Mouse (Mus musculus) brain, embryonic 18.5 days (tissue): Measurements from ENCODE around the gene Cutal.

Source experiments
- DNase-seq: peaks from one replicate; pipeline ENCODE4 v3.0.0-alpha.2; 2012; ENCODE audit warnings: low read depth, low spot score

Cutal gene

GRCm38 (mm10) chr2:34883190-34883589, 9.0 kb downstream of the Cutal start:
- DNase-seq = no peak

- DNase-seq = no peak
Measured at GRCm38 (mm10) chr2:34884186-34884585, 10.0 kb downstream of the Cutal start.

GRCm38 (mm10) chr2:34893950-34894349, 19.8 kb downstream of the Cutal start:
- no peak for DNase-seq

DNA sequence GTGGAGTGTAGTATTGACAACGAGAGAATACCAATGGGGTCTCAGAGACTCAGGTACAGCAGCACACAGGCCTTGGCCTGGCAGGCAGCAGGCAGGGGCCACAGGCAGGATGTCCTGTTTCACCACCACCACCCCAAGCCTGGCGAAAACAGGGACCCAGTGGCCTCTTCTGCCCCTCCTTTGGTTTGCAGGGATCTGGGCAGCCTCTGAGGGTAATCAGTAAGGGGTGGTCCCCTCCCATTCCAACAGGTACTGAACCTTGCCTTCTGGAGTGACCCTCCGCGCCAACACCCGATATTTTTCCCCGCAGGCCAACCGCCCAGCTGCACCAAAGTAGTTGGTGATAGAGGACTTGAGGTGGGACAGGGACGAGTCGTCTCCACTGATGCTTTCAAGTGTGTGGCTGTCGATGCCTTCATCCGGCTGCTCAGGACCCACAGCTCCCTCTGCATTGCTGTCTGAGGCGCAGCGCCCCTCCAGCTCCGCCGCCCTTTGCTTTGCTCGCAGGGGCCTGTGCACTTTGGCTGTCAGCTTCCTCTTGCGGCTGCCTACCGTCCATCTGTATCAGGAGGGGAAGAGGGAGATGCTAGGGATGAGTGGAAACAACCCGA, 21.4 kb downstream of the Cutal start:
- no peak for DNase-seq

- no peak for DNase-seq
Measured at GRCm38 (mm10) chr2:34896821-34897460, 22.7 kb downstream of the Cutal start.

DNA sequence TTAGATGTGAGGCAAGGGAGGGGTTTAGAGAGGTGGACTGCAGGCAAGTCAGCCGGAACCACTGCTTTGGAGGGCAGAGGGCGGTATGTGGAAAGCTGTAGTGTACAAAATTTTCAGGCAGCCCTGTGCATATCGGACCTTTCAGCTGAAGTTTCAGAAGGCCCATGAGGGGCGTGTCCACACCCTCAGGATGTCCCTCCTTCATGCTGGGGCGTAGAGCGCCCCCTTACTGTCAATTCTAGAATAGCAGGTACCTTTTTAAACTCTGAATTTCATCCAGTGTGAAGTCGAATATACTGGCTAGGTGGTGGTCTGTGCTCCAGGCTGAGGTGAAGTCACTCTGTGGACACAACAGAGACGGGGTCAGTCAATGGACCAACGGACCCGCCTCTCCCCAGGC, 23.6 kb downstream of the Cutal start:
- DNase-seq = no peak

DNA sequence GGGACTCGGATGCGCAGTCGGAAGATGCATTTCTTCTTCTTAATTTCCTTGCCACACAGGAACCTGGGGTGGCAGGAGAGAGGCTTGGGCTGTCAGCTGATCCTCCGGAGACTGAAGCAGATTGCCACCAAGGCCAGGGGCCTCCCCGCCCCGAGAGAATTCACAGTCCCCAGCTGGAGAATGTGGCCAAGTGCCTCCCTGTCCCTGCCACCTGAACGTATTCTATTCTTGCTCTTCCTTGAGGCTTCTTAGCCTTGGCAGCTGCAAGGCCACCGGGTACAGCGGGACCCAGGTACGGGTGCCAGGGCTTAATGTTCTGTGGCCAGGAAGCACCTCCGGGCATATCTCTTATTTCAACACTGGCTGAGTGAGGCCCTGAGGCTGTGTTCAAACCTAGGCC, 25.5 kb downstream of the Cutal start:
- DNase-seq = no peak

DNA sequence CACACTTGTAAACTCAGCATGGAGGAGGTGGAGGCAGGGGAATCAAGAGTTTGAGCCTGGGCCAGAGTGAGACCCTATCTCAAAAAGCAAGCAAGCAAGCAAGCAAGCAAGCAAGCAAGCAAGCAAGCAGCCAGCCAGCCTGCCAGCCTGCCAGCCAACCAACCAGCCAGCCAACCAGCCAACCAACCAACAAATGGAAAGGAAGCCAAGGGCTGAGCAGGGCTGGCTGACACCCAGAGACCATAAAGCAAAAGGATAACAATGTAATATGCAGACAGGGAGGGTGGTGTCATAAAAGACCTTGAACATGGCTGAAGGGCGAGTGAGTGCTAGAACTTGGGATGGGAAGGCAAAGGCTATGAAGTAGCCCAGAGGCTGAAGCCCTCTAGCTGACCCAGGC, 26.2 kb downstream of the Cutal start:
- DNase-seq = no peak

- no peak for DNase-seq
Measured at GRCm38 (mm10) chr2:34901726-34902125, 27.5 kb downstream of the Cutal start.

DNA sequence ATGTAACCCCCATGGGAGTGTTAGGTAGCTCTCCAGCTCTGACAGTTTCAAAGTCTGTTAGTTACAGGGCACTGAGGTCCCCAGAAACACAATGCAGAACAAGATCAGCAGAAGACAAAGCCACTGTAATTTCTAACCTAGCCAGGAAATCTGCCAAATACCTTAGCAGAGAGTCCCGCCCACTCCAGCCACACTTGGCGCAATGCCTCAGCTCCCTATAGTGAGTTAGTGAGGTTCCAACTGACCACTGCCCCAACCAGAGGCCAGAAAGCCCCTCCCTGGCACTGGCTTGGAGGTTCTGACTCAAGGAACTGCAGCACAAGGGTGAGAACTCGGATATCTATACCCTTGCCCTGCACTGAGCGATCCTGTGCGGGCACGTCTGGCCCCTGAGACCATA, 28.5 kb downstream of the Cutal start:
- DNase-seq = no peak

GRCm38 (mm10) chr2:34903191-34903590, 29.0 kb downstream of the Cutal start:
- DNase-seq = no peak

DNA sequence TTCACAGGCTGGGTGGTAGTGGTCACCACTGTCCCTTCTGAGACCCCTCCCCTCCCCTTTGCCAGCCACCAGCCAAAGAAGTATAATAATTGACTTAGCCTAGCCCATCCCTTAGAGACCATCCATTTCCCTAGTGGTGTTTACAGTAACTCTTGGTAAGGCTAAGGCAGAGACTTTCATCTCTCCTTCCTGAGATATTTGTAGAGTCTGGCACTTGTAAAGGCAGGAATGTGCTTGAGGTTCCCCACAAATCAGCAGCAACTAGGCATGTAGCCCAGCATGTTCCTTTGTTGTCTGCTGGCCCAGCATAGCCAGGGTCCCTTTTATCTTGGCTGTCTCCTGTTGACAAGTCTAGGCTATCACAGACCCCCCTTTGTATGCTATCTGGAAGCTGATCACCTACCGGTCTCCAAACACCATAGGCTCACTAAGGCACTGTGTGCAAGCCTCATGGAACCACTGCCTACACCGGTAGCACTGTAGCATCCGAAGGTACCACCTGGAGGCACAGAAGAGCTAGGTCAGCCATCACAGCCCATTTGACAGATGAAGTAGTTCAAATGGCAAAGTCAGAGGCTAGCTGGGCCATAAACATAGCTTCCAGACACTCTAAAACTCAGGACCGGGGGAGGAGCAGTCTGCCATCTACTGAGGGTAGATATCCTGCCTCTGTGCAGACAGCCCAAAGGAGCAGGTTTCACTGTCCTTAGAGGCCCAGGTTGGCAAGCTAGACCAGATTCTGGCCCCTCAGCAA, 29.6 kb downstream of the Cutal start:
- DNase-seq = no peak

DNA sequence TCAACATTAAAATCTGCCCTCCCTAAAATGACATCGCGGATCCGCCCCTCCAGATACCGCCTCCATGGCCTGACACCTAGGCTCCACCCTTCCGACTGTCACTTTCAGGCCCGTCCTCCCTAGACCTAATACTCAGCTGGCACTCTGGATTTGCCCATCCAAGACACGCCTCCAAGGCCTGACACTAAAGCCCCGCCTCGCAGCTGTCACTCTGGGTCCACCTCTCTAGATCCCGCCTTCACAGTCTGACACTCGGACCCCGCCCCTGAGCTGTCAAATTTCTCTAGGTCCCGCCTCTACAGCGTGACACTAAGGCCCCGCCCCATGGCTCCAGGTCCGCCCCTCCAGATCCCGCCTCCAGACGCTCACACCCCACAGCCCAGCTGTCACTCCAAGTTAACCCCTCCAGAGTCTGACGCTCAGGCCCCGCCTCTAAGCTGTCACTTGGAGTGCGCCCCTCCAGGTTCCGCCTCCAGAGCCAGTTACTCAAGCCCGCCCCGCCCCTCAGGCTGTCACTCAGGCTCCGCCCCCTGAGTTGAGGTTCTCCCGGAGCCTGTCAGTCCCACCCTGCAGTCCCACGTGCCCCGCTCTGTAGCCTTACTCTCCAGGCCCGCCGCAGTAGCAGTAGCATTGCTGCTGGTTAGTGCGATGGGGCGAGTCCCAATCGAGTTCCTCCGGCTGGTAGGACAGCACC, 30.8 kb downstream of the Cutal start:
- peak; percentile 97 for DNase-seq

DNA sequence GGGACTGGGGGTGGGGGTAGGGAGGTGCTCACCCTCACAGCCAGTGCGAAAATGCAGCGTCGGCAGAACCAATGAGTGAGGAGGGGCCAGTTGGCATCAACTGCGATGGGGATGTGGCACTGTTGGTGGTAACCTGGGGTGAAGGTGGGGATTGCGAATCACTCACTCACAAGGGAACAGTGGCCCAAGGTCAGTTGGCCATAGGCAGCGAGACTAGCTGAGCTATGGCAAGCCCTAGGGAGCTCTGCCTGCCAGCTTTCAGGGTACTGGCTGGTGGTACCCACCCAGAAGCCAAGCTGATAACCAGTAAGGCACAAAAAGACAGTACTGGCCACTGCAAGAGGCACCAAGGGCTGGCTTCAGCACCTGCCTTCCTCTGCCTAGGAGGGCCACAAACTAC, 32.2 kb downstream of the Cutal start:
- no peak for DNase-seq

DNA sequence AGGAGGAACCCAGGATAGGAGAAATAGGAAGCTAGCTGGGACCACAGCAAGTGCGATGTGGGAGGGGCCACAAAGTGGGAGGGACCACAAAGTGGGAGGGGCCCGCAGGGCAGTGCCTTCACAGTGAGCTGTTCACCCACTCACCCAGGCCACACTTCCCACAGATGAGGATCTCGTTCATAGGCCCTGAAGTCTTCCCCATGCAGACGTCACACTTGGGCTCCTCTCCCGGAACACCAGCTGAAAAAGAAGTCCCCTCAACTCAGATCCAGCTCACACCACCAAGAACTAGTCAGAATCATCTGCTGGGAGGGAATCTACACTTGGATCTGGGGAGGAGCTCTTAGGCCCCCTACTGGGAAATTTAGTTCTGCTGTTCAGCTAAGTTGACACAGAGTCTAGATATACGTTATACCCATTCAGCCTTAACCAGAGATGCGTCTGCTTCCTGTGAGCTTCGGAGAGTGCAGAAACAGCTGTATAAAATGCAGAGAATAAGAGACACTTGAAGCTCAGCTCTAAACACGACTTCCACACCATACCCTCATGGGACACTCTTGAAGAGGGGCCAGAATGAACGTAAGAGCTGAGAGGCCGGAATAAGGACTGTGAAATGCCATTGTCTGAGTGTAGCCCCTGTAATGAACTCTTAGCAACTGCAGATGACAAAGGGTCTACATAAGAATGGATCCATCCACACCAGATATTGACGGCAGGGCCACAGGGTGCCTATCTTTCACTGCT, 32.8 kb downstream of the Cutal start:
- DNase-seq = no peak

DNA sequence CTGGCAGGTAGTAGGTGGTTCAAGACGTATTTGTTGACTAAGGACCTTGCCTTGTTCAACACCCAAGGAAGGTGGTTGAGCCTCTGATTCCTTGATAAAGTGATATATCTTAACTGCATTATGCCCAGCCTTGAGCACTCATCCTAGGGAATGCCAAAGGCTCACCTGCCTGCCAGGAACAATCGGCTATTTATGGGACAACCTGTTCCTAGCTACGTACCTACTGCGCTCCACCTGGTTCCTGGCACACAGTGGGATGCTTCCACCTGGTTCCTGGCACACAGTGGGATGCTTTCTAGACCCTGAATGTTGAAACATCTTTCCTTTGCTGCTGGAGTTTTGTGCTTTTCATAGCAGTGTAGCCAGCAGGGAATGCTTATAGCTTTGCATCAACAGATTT, 35.5 kb downstream of the Cutal start:
- no peak for DNase-seq

GRCm38 (mm10) chr2:34911871-34912270, 37.7 kb downstream of the Cutal start:
- no peak for DNase-seq

DNA sequence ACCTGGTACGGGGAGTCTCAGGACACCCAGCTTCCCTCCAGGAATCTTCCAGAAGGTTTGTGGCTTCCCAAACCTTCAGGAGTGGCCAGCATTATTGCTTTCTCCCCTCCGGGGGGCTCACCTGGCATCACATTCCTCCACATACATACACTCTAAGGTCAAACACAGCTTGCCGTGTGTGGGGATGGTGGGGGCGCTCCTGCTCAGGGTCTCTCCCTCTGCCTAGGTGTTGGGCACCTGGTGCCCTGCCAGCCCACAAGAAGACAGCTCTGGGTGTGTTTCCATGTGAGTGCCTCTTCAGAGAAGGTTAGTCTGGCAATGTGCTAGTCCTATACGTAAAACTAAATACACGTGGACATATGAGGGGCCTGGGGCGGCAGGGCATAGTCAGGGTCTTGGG, 38.4 kb downstream of the Cutal start:
- no peak for DNase-seq

DNA sequence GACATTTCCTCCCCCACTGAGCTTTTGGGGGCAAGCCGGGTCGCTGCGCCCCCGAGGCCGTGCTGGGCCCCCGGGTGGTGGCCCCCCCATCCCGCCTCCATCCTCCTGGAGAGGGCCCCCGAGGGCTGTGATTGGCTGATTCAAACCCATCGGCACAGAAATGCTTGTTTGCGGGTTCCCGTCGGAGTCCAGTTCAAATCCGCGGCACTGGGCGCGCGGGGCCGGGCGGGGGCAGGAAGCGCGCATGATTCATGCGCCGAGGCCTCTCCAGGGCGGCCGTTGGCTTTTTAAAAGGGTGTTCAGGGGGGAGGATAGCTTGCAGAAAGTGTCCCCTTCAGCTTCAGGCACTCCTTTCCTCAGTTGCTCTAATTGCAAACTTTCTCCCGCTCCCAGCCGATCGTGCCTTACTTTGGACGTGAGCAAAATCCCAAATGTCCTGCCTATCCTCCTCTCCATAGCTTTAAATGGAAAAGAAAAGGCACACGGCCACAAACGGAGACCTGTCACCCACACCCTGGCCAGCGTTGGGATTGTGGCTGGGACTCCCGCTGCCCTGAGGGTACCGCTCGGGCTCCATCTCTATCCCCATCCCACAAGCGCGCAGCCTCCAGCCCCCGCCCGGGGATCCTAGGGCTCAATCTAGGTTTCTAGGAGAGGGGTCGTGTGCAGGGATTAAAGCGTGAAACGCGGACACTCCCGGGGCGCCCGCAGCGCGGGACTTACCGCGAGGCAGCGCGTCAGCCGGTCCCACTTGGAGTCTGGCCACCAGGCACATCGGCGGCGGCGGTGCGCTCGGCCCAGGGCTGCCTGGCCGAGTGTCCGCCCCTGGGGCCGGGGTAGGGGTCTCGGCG, 39.2 kb downstream of the Cutal start, which contains the start of gene Phf19:
Gene Phf19 (minus strand): TSS at position 809 of the 851 bp plus-strand sequence.
- DNase-seq = no peak

- no peak for DNase-seq
Measured at GRCm38 (mm10) chr2:34914069-34914822, 40.0 kb downstream of the Cutal start.
